Mouse (Mus musculus) adrenal gland, adult 18-20 months (tissue): ENCODE results near the gene Plpp3. TPM values are rescaled to one million over a fixed set of nuclear protein-coding genes. Genes with fewer than 3 reads are reported as not detected.

Source experiments
- DNase-seq, 2 experiments: peaks; one replicate each; pipeline ENCODE4 v3.0.0; 2021 to 2022; ENCODE audit warnings: low spot score in 2 of 2
- total RNA-seq, 2 experiments: library from RNA; stranded (reverse); gene quantifications; 1 replicate in 1 of 2; 2 replicates in 1 of 2; pipeline ENCODE4 v1.2.3; 2021

The Plpp3 gene
- total RNA-seq, 2 experiments from 2014 or later = 234 to 351 TPM

DNA sequence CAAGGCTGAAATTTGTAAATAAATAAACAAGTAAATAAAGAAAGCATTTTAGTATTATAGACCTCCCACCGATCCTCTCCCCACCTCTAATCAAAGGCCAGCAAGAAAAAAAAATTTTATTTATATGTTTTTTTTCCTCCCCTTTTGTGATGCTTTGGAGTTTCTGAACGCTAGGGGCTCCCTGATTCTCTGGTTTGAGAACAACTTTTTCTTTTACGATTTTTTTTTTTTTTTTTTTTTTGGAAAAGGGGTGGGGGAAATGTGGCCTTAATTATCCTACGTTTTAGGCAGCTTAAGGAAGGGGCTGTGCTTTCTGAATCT is 232 bp upstream of the Plpp3 start:
- DNase-seq = no peak

DNA sequence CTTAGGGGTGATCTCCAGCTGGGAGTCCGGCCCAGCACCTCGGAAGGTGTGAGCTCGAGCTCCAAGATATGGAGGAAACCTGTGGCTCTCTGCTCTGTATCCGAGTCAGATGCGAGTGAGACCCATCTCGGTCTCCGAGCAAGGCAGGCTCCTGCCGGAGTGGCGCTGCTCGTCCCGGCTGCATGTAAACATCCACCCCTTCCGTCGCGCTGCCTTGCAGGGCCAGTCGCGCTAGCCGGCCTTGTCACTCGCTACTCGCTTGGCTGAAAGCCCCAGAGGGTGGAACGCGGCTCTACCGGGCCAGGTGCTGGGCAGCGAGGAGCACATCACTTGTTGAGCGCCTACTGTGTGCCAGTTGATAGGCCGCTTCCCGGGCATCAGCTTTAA is 1.0 kb downstream of the Plpp3 start:
- peak; percentile 71 to 78 for DNase-seq

DNA sequence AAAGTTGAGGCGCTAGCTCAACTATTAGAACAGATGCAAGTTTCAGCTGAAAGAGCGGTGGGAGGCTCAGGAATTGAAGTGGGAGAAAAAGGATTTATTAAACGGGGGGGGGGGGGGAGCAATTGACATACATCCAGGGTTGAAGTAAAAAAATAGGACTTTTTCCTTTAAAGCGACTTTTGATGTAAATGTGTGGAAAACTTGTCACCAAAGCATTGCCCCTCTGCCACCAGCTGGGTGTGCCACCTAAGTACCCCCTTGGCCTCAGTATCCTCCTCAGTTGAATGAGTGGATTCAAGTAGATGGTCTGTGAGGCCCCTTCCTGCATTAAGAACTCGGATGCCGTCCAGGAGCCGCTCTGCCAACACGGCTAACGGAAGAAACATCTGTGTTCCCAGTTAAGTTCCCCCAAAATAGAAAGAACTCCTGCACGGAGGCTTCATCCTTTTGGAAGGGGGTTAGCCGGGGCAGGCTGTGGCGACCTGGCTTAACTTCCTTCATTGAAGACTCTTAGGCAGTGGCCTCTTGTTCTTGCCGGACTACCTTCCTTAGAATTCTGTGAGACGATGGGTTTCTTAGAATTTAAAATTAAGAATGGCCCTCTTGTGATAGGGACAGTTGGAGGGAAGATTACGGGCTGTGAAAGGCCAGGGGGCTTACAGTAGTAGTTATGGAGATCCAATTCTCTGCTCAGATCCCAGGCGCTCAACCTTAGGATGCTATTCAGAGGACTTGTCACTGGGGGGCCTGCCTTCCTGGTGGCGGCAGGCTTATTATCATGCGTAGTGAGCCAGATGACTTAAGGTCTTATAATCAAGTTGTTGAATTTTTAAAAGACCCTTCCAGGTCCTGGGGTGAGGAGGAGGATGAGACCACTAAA is 1.7 kb downstream of the Plpp3 start:
- DNase-seq = no peak

DNA sequence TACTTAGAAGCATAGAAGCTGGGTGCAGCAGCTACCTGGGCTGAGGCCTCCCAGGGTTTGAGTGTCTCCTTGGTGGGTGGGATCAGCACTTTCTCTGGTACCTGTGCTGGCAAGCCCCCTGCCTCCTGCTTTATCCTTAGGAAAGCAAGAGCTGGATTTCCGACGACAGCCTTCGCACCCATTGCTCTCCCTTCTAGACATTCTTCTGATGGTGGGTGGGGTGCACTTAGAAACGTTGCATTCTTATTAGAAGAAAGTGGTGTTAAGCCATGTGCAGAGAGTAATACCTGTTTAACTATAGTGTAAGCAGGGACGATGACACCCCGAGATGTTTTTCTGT is 2.4 kb downstream of the Plpp3 start:
- DNase-seq = no peak

DNA sequence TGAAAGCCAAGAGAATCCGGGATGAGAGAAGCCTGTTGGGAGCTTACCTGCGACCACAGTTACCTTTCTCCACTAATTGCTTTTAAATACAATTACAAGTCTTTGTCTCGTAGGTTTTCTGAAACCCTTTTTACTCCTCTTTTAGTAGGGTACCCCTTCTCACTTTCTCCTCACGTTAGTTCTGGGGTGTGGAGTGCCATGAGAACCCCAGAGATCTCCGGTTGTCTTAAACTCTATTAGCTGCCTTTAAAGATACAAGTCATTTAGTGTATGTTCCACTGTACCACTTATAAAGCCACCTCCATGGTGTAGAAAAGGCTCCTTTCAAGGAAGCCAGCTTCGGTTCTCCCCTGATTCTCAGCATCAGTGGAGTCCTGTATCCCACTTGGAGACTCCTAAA is 3.3 kb downstream of the Plpp3 start:
- no peak for DNase-seq

- DNase-seq = no peak
Observed at GRCm38 (mm10) chr4:105162014-105162413, 4.9 kb downstream of the Plpp3 start.

- no peak for DNase-seq
Observed at GRCm38 (mm10) chr4:105162676-105163075, 5.5 kb downstream of the Plpp3 start.

GRCm38 (mm10) chr4:105163981-105164411 is 6.8 kb downstream of the Plpp3 start:
- no peak for DNase-seq

GRCm38 (mm10) chr4:105164952-105165351 is 7.8 kb downstream of the Plpp3 start:
- no peak for DNase-seq

DNA sequence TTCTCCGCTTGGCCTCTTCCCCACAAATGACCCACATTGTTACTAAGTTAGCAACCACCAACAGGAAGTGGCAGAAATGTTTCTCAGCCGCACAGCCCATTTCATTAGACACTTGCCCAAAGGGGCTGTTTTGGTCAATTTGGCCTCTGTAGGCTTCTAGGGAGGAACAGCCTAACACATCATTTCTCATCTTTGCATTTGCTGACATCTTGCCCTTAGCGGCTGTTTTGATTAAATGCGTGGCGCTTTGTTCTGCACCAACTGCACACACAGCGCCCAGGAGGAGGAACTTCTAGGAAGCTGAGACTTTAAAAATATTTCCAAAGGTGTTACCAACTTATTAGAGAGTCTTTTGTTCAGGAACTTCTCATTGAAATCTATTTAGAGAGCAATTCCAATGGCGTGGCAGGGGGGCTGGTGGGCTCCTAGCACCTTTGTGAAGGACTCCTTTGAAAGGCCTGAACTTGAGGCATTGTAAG is 12.0 kb downstream of the Plpp3 start:
- no peak for DNase-seq

DNA sequence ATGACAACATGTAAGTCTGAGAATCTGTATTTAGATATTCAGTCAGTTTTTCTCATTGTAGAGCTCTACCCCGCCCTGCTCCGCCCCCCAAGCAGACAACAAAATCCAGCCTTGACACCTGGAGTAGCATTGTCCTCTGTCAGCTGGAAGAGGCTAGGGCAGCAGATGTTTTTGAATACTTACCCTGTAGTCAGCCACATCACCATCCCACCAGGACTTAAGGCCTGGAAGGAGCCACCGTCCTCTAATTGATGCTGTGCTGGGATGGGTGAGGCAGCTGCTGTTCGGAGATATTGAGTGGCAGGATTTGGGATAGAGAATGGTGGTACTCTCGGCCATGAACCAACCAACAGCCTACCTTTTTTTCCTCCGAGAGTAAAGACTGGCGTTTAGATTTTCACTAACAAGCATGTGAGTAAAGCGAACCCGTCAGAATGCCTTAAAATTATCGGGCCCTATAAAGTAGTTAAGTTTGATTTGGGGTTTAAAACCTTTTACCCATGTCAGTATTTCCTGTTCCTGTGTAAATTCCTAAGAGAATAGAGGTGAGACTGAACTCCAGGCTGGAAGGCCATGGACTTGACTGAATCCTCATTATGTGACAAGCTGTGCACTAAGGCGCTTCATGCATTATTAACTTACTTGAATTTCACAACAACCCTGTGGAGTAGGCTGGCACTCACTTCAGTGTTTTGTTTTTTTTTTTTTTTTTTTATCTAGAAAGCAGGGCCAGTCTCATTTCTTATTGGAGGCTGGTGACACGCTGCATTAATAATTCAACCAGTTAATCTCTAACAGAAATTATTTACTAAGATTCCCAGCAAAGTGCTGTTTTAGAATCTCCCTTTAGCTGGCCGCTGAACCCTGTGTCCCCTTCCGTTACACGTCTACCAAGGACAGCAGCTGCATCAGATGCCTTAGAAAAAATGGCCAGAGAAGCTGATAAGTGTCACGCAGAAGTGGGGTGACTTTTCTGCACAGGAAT is 13.0 kb downstream of the Plpp3 start:
- DNase-seq = no peak

DNA sequence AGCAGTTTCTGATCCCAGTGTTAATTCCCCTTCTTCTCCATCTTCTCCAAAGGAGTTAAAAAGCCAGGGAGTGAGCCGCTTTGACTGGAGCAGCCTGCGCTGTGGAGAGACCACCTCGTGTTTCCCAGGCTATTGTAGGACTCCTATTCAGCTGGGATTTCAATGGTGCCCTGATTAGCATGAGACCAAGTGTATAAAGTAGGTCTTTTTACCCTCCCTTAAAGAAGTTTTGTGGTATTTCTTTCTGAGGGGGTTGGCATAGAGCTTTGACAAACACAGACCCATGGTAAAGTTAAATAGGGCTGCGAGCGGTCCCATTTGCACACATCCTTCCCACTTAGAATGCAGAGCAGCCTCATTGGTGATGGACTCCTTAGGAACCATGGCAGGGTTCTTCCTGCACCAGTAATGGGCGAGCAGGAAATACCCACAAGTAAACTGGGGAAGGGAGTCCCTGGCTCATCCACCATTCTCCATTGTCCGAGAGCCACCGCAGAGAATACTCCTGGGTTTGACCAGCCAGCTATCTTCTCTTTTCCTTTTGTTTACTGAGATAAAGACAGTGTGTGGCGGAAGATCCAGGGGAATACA is 13.8 kb downstream of the Plpp3 start:
- no peak for DNase-seq

DNA sequence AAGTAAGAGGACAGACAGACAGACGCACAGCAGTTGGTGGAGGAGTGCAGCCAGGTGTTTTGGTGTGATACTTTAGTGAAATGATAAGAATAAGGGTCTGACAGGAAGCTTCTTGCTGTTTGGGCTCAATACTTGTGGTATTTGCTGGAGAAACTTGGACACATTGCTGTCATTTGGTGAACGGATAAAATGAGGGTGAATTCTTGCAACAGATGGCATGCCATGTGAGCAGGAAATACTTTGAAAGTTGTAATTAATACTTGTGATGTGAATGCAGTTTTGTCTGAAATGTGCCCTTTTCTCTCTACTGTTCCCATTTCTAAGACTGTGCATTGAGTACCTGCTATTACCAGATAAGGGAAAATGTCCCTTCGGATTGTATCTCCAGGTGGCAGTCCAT is 14.3 kb downstream of the Plpp3 start:
- DNase-seq = no peak

- no peak for DNase-seq
Observed at GRCm38 (mm10) chr4:105174778-105175177, 17.6 kb downstream of the Plpp3 start.

GRCm38 (mm10) chr4:105175255-105176035 is 18.3 kb downstream of the Plpp3 start:
- DNase-seq = no peak

DNA sequence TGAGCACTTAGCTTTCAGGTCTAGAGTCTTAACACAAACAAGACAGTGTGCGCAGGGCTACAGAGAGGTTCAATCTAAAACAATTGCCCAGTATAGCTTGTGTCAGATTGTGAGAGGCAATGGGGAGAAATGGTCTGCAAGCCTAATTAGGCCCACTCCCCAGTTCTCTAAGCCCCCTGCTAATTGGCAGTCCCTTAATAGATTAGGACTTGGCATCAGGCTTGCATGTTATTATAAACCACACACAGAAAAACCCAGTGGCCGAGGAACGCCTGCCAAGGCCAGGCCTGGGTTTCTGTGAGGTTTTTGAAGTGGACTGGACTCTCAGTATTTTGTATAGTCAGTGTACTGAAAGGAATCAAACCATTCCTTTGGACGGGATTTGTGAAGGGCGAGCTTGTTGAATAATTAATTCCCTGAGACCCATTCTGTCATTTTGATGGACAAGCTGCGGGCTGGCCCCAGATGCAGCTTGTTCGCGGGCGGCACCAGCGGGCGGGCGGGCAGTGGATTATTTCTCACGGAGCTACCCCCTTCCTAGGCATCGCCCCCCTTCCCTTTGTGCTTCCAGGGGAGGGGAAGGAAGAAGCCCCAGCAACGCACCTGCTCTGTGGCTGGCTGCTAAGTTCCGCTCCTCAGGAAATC is 24.0 kb downstream of the Plpp3 start:
- DNase-seq = no peak

DNA sequence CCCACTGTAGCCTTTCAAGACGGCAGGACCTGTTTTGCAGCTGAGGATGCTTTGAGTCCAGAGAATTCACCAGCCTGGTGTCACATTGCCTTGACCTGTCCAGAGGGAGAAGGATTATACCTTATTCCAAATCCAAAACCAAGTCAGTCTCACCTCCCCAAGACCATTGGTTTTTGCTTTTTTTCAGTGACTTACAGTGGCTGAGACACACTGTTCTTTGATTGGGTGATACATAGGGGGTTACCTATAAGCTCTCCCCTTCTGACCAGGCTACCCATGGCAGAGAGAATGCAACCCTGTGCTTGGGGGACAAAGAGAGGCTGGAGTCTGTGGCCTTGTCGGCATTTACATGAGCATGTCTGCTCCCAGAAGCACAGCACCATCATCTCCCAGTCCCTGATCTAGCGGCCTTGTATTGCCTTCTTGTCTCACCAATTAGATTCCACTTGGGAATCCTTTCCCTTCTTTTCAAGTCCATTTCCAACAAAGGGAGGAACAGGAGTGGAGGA is 24.6 kb downstream of the Plpp3 start:
- no peak for DNase-seq

- DNase-seq = no peak
Observed at GRCm38 (mm10) chr4:105182249-105182648, 25.1 kb downstream of the Plpp3 start.

DNA sequence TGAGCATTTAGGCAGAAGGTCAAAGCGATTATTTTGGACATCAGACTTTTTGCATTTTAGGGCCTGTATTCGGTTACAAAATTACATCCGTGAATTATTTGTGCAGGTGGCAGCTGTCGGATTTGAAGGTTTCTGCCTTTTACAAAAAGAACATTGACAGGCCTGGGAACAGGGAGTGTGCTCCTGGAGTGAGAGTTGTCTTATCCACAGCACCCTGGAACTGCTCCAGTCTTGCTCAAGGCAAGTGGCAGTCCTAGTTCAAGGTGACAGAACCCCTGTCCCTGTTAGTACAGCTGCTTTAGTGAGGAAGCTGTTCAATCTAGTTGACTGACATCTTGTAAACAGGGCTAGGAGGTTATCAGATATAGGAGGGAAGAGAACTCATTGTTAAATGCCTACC is 27.3 kb downstream of the Plpp3 start:
- DNase-seq = no peak

DNA sequence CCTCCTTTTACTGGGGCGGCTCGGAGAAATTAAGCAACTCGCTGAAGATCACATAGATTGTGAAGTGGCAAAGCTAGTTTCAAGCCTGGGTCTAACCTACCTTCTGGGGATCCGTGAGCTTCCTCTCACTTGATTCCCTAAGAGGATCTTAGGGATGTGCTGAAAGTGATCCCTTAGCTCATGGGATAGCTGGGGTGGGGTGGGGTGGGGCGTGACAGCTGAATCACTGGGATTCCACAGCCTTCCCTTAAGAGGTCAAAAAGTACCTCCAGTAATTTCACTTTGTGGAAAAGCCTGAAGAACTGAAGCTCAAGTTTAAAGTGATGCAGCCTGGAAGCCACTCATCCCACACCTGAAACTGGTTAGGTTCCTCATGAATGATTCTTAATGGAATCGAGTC is 27.8 kb downstream of the Plpp3 start:
- DNase-seq = no peak
